Mouse (Mus musculus): Measurements from ENCODE around the gene Plppr3. TPM values are rescaled to one million over a fixed set of nuclear protein-coding genes. Genes with fewer than 3 reads are reported as not detected.

Plppr3 gene
- total and polyA plus RNA-seq, 3 experiments, result 0.85 to 6.2 TPM; not detected in 1

DNA sequence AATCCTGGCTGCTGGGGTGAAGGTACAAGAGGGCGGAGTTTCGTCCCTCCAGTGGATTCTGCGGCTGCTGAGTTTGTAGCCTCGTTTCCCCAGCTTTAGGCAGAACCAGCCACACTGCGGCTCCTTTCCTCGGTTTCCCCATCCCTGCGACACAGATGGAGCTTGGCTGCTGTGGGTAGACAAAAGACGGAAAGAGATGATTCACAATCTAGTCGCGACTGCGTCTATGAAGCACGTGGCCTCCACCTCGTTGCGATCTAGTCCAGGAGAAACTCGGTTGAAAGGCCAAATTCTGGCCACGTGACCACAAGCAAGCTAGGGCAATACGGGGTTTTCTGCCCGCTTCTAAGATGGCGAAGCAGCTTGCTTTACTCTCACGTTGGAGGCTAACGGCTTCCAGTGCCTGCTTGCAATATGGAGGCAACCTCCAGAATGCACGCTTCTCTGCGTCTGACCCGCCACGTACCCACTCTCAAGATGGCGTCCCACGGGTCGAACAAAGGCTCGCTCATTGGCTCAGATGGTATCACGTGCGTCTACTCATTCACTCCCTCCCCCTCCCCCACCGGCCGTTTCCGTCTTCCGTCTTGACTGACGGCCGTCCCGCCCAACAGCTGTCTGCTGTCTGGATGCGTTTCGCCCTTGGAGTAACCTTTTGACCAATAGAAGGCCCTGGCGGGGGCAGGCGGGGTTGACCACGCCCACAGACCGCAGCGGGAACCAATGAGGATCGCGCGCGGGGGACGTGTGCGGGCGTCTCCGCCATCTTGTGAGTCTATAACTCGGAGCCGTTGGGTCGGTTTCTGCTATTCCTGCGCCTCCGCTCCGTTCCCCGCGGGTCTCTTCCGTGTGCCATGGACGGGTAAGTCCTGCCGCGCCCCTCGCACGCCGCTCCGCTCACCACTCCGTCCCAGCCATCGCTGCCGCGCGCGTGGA is 20.3 kb downstream of the Plppr3 start, which contains the start of gene Ptbp1:
TSS of gene Ptbp1 (plus strand) at position 568 of the 936 bp plus-strand sequence.
- Histone ChIP-seq H3K36me3 (ENCODE audit: control insufficient read depth in 1 of 2, insufficient read depth in 2 of 2, low read length in 2 of 2) (peaks cover 3 to 33% of the 10 kb centered on the region in 2 experiments), H3K4me3 (ENCODE audit: control insufficient read depth in 1 of 2, insufficient read depth in 1 of 2, low read depth in 2 of 2, low read length in 2 of 2) (peak within 1 kb of the TSS; percentile 77 to 99), H3K9ac (ENCODE audit: control insufficient read depth, low read depth, low read length, poor library complexity, severe bottlenecking) (peak within 1 kb of the TSS; percentile 100), H3K27me3 (ENCODE audit: control insufficient read depth in 1 of 2, insufficient read depth in 2 of 2, low read length in 2 of 2) (no peaks in the 10 kb centered on the region), H3K27ac (ENCODE audit: control insufficient read depth, low read depth, low read length) (peak within 1 kb of the TSS; percentile 99), H3K4me1 (ENCODE audit: control insufficient read depth in 1 of 2, insufficient read depth in 2 of 2, low read length in 2 of 2) (peaks cover 5 to 42% of the 10 kb centered on the region in 2 experiments), H3K79me2 (ENCODE audit: control insufficient read depth, insufficient read depth, low read length, poor library complexity) (peaks cover 64% of the 10 kb centered on the region), H3K9me3 (replicated peaks; ENCODE audit: insufficient read depth, low read length) (no peaks in the 10 kb centered on the region)
- peak; percentile 100 for DNase-seq (ENCODE audit: low read depth, low spot score)
- peak; percentile 41; the same call in 1 of the 2 replicates for TF ChIP-seq RCOR1 (IDR thresholded peaks at IDR 0.05; ENCODE audit: low read depth, low read length)
- peak; percentile 64 to 90; a peak in 3 of 4 replicates for TF ChIP-seq USF2 (IDR thresholded peaks at IDR 0.05; ENCODE audit: borderline replicate concordance in 1 of 2, insufficient read depth in 1 of 2, low read depth in 1 of 2, low read length in 2 of 2)
- peak; percentile 67; the same call in 1 of the 2 replicates for TF ChIP-seq SIN3A (IDR thresholded peaks at IDR 0.05; ENCODE audit: low read length)
- peak; percentile 99 for TF ChIP-seq MAX (IDR thresholded peaks at IDR 0.05; ENCODE audit: low read length)
- peak; percentile 98 for TF ChIP-seq ZMIZ1 (IDR thresholded peaks at IDR 0.05; ENCODE audit: low read depth, low read length)
- no peak for TF ChIP-seq TAL1 (IDR thresholded peaks at IDR 0.05; ENCODE audit: low read length)
- peak; percentile 50 for TF ChIP-seq TCF12 (IDR thresholded peaks at IDR 0.05; ENCODE audit: low read depth, low read length)
- peak; percentile 86 for TF ChIP-seq MYB (IDR thresholded peaks at IDR 0.05; ENCODE audit: low read depth, low read length)
- TF ChIP-seq ZNF384 (IDR thresholded peaks at IDR 0.05; ENCODE audit: low read depth, low read length), result no peak
- no peak for TF ChIP-seq JUND (IDR thresholded peaks at IDR 0.05; ENCODE audit: low read depth, low read length)
- TF ChIP-seq RAD21 (IDR thresholded peaks at IDR 0.05; ENCODE audit: low read depth, low read length), result no peak
- TF ChIP-seq POLR2A (IDR thresholded peaks at IDR 0.05; ENCODE audit: control insufficient read depth in 1 of 2, insufficient read depth in 1 of 2, low read depth in 1 of 2, low read length in 2 of 2, poor library complexity in 1 of 2), result peak; percentile 92
- TF ChIP-seq ZC3H11A (IDR thresholded peaks at IDR 0.05; ENCODE audit: low read depth, low read length), result no peak
- TF ChIP-seq ZKSCAN1 (IDR thresholded peaks at IDR 0.05; ENCODE audit: low read depth, low read length), result no peak
- TF ChIP-seq POLR2AphosphoS5 (IDR thresholded peaks at IDR 0.05; ENCODE audit: borderline replicate concordance, low read depth, low read length), result peak; percentile 57; the same call in 1 of the 2 replicates
- no peak; the same call in 1 of the 2 replicates for TF ChIP-seq ETS1 (IDR thresholded peaks at IDR 0.05; ENCODE audit: low read depth, low read length)
- peak; percentile 90 for TF ChIP-seq MAZ (IDR thresholded peaks at IDR 0.05; ENCODE audit: low read depth, low read length)
- TF ChIP-seq MAFK (IDR thresholded peaks at IDR 0.05; ENCODE audit: borderline replicate concordance, low read depth, low read length), result no peak
- peak; percentile 23; the same call in 1 of the 2 replicates for TF ChIP-seq CHD1 (IDR thresholded peaks at IDR 0.05; ENCODE audit: low read depth, low read length)
- TF ChIP-seq TBP (IDR thresholded peaks at IDR 0.05; ENCODE audit: low read depth, low read length), result peak; percentile 94
- TF ChIP-seq NELFE (IDR thresholded peaks at IDR 0.05; ENCODE audit: low read depth, low read length), result peak; percentile 99
- TF ChIP-seq MXI1 (IDR thresholded peaks at IDR 0.05; ENCODE audit: low read depth, low read length), result peak; percentile 96
- TF ChIP-seq HCFC1 (IDR thresholded peaks at IDR 0.05; ENCODE audit: low read depth, low read length), result peak; percentile 90
- no peak for TF ChIP-seq CTCF (IDR thresholded peaks at IDR 0.05 in 2 of 3, conservative IDR thresholded peaks at IDR 0.05 in 1 of 3; ENCODE audit: control insufficient read depth in 1 of 3, insufficient read depth in 1 of 3, low read depth in 2 of 3, low read length in 3 of 3, poor library complexity in 1 of 3, severe bottlenecking in 1 of 3)
- peak; percentile 94 for TF ChIP-seq USF1 (IDR thresholded peaks at IDR 0.05; ENCODE audit: low read depth, low read length)
- peak; percentile 66; the same call in 1 of the 2 replicates for TF ChIP-seq BHLHE40 (IDR thresholded peaks at IDR 0.05; ENCODE audit: borderline replicate concordance, low read depth, low read length)
- no peak for TF ChIP-seq GATA1 (IDR thresholded peaks at IDR 0.05; ENCODE audit: low read depth, low read length)
- peak; percentile 91 for TF ChIP-seq ELF1 (IDR thresholded peaks at IDR 0.05; ENCODE audit: low read depth, low read length)
- TF ChIP-seq EP300 (IDR thresholded peaks at IDR 0.05; ENCODE audit: low read depth in 1 of 2, low read length in 2 of 2), result peak in 1 of 2 experiments; percentile 67; a peak in 2 of 4 replicates
- TF ChIP-seq POLR2AphosphoS2 (IDR thresholded peaks at IDR 0.05; ENCODE audit: low read length), result peak; percentile 76
- no peak for TF ChIP-seq UBTF (IDR thresholded peaks at IDR 0.05; ENCODE audit: borderline replicate concordance, insufficient read depth, low read depth, low read length)
- TF ChIP-seq MYC (IDR thresholded peaks at IDR 0.05; ENCODE audit: low read depth, low read length), result peak; percentile 100
- TF ChIP-seq MEF2A (IDR thresholded peaks at IDR 0.05; ENCODE audit: extremely low read depth, insufficient replicate concordance, low read depth, low read length, poor library complexity, severe bottlenecking), result no peak
- peak; percentile 76; the same call in 1 of the 2 replicates for TF ChIP-seq E2F4 (IDR thresholded peaks at IDR 0.05; ENCODE audit: borderline replicate concordance, low read depth, low read length)

Data from MEL (cell line).